Mouse (Mus musculus) bone marrow macrophage, adult 2 months (primary cell): Measurements from ENCODE around the gene Rnf7.

Source experiments
- CTCF ChIP-seq: IDR thresholded peaks from 2 replicates; pipeline ENCODE4 v1.5.1; 2012; ENCODE audit warnings: low read depth, mild to moderate bottlenecking, low read length, moderate library complexity
- POLR2A ChIP-seq: IDR thresholded peaks from 2 replicates; pipeline ENCODE4 v1.6.1; 2012; ENCODE audit warnings: mild to moderate bottlenecking, low read depth, low read length, borderline replicate concordance

DNA sequence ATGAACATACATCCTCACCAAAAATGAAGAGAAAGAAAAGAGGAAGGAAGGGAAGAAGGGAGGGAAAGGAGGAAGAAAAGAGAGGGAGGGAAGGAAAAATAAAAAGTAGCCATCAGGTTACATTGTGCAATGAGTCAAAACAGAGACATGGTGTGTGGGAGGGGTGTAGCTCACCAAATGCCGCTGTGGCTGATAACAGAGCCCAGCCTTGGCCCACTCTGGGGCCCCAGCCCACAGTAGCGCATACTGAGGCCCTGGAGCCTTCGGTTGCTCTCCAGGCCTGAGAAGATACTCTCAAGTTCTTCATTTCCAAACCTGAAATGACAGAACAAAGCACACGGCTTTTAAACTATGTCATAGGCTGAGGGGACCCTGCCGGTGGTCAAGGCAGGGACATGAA is 35.8 kb upstream of the Rnf7 start:
- TF ChIP-seq CTCF (no peak), POLR2A (no peak)
